ENCODE assay signal across 9 mouse cellular contexts in the genomic region with DNA sequence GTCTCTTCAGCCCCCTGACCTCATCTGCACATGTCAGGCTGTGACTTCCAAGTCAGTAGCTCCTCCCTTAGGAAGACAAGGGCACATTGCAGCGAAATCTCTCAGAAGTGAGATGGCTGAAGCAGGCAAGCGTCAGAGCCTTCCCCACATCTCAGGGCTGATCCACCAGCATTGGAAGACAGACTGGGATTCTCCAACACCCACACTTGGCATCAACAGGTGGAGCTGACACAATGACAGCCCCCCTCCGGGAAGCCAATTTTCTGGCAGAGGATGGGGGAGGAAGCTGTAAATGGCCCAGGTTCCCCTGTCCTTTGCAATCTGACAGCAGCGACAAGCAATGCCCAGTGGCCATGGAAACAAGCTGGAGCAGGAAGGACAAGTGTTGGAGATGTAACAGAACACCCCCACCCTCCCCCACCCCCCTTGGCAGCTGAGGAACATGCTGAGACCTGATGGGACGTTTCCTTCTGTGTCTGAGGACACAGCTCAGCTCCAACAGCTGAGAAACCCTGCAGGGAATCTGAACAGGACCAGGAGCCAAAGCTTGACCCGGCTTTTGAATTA. TPM values are rescaled to one million over a fixed set of nuclear protein-coding genes. Genes with fewer than 3 reads are reported as not detected.
A peak's percentile ranks its signal among the peaks of the same experiment; 100 is the strongest.
DNase-seq lines count a peak whose midpoint lies in the region; ATAC-seq and TF ChIP-seq lines count a peak whose summit lies in the region.
"Had no signal": no experiment of that assay in that cellular context is flagged by ENCODE, and none has a peak within 500 bp of the region (broad histone marks: within the 10 kb centered on the region; RNA-seq: fewer than 3 reads in every experiment).

No protein-coding gene starts in this region.

- no peak for ATAC-seq in forebrain, embryonic 16.5 days
- no peak for ATAC-seq in forebrain, embryonic 14.5 days
- peak; percentile 61 for ATAC-seq in lung, postnatal 0 days
- no peak for ATAC-seq in megakaryocyte-erythroid progenitor cell, adult 5-6 weeks (replicated peaks; ENCODE audit: low FRiP score, low TSS enrichment, poor library complexity, severe bottlenecking)
- no peak for ATAC-seq in heart, embryonic 12.5 days (ENCODE audit: insufficient number of reproducible peaks, low FRiP score)

- no peaks in the 10 kb centered on the region for H3K9me3 ChIP-seq in forebrain, embryonic 16.5 days (ENCODE audit: control insufficient read depth, low read length)
- H3K9me3 ChIP-seq in forebrain, embryonic 14.5 days (replicated peaks; ENCODE audit: control insufficient read depth, low read length): no peaks in the 10 kb centered on the region
- H3K9me3 ChIP-seq in lung, postnatal 0 days (ENCODE audit: low read length): no peaks in the 10 kb centered on the region
- H3K9me3 ChIP-seq in heart, embryonic 12.5 days (replicated peaks): no peaks in the 10 kb centered on the region

- H3K4me1 ChIP-seq in forebrain, embryonic 16.5 days (replicated peaks; ENCODE audit: control insufficient read depth, insufficient read depth, low read length): peaks cover 20% of the 10 kb centered on the region
- H3K4me1 ChIP-seq in forebrain, embryonic 14.5 days (ENCODE audit: control insufficient read depth, insufficient read depth, low read length): peaks cover 2% of the 10 kb centered on the region; the same call in 1 of the 2 replicates
- H3K4me1 ChIP-seq in lung, postnatal 0 days (ENCODE audit: insufficient read depth, low read depth, low read length): no peaks in the 10 kb centered on the region
- H3K4me1 ChIP-seq in heart, embryonic 12.5 days (replicated peaks): peaks cover 8% of the 10 kb centered on the region

- no peak for TF ChIP-seq CTCF in lung, postnatal 0 days (IDR thresholded peaks at IDR 0.05)

- H3K4me2 ChIP-seq in forebrain, embryonic 16.5 days (ENCODE audit: low read length): no peak overlapping the region
- no peak overlapping the region for H3K4me2 ChIP-seq in forebrain, embryonic 14.5 days (ENCODE audit: low read length)
- no peak overlapping the region for H3K4me2 ChIP-seq in lung, postnatal 0 days (replicated peaks; ENCODE audit: low read depth, low read length)
- no peak overlapping the region for H3K4me2 ChIP-seq in heart, embryonic 12.5 days

- TF ChIP-seq EP300 in lung, postnatal 0 days (IDR thresholded peaks at IDR 0.05): no peak

- H3K27me3 ChIP-seq in forebrain, embryonic 16.5 days (replicated peaks; ENCODE audit: control insufficient read depth, insufficient read depth, low read length): no peaks in the 10 kb centered on the region
- no peaks in the 10 kb centered on the region for H3K27me3 ChIP-seq in forebrain, embryonic 14.5 days (replicated peaks; ENCODE audit: control insufficient read depth, insufficient read depth, low read length)
- H3K27me3 ChIP-seq in lung, postnatal 0 days (replicated peaks; ENCODE audit: insufficient read depth, low read length): no peaks in the 10 kb centered on the region
- no peaks in the 10 kb centered on the region for H3K27me3 ChIP-seq in heart, embryonic 12.5 days (replicated peaks)

- WGBS in forebrain, embryonic 16.5 days: 36% methylated on average over 6 of the region's 6 CpGs
- 43% methylated on average over 6 of the region's 6 CpGs for WGBS in forebrain, embryonic 14.5 days
- 20% methylated on average over 6 of the region's 6 CpGs for WGBS in lung, postnatal 0 days
- WGBS in heart, embryonic 12.5 days: 19% methylated on average over 6 of the region's 6 CpGs

- H3K4me3 ChIP-seq in forebrain, embryonic 16.5 days (replicated peaks; ENCODE audit: low read length): no peak overlapping the region
- H3K4me3 ChIP-seq in forebrain, embryonic 14.5 days (ENCODE audit: low read depth, low read length): no peak overlapping the region
- no peak overlapping the region for H3K4me3 ChIP-seq in lung, postnatal 0 days (ENCODE audit: low read depth, low read length)
- H3K4me3 ChIP-seq in heart, embryonic 12.5 days: no peak overlapping the region

- no peak for DNase-seq in forebrain, embryonic 14.5 days (ENCODE audit: low spot score)
- peak; percentile 48 for DNase-seq in lung, postnatal 0 days (ENCODE audit: low spot score)
- no peak for DNase-seq in lung, adult 18-20 months
- peak; percentile 47 to 62 for DNase-seq in layer of hippocampus, adult 18-20 months (ENCODE audit: low spot score in 2 of 2)
- peak; percentile 48 for DNase-seq in right cerebral cortex, postnatal 14 days

- H3K9ac ChIP-seq in forebrain, embryonic 16.5 days (replicated peaks; ENCODE audit: low read depth, low read length): no peak overlapping the region
- no peak overlapping the region for H3K9ac ChIP-seq in forebrain, embryonic 14.5 days (ENCODE audit: low read length)
- H3K9ac ChIP-seq in lung, postnatal 0 days (replicated peaks; ENCODE audit: low read depth): no peak overlapping the region
- H3K9ac ChIP-seq in heart, embryonic 12.5 days: no peak overlapping the region

- H3K36me3 ChIP-seq in forebrain, embryonic 16.5 days (ENCODE audit: control insufficient read depth, insufficient read depth): no peaks in the 10 kb centered on the region
- no peaks in the 10 kb centered on the region for H3K36me3 ChIP-seq in forebrain, embryonic 14.5 days (ENCODE audit: control insufficient read depth, insufficient read depth, low read length)
- H3K36me3 ChIP-seq in lung, postnatal 0 days (ENCODE audit: insufficient read depth, low read length): no peaks in the 10 kb centered on the region
- no peaks in the 10 kb centered on the region for H3K36me3 ChIP-seq in heart, embryonic 12.5 days

- peak overlapping the region; percentile 9; the same call in 1 of the 2 replicates for H3K27ac ChIP-seq in forebrain, embryonic 16.5 days (ENCODE audit: low read length)
- no peak overlapping the region for H3K27ac ChIP-seq in forebrain, embryonic 14.5 days (ENCODE audit: low read depth, low read length)
- no peak overlapping the region for H3K27ac ChIP-seq in lung, postnatal 0 days (ENCODE audit: low read length)
- no peak overlapping the region for H3K27ac ChIP-seq in heart, embryonic 12.5 days (ENCODE audit: poor library complexity, severe bottlenecking)

RNA-seq across cellular contexts. Expression of a gene that starts 41.0 kb away (rescaled TPM):
- polyA plus RNA-seq in forebrain, embryonic 16.5 days (2015; fragmentation: Nextera tagmentation; extraction: Ambion mirVana): not detected in 2 replicates
- polyA plus RNA-seq in forebrain, embryonic 14.5 days (2014; fragmentation: Nextera tagmentation; extraction: Ambion mirVana): 0.18 TPM in 1 of 2 replicates, not detected in the other
- polyA plus RNA-seq in lung, postnatal 0 days (2015; fragmentation: Nextera tagmentation; extraction: Ambion mirVana): not detected in 2 replicates
- 1 to 10 TPM in 1 of 2 experiments, under 1 TPM in 1; 0.86 to 1.0 TPM for total RNA-seq in layer of hippocampus, adult 18-20 months (2021)
- not detected in 2 replicates for total RNA-seq in megakaryocyte-erythroid progenitor cell, adult 5-6 weeks (2014; fragmentation: Nextera tagmentation)
- total RNA-seq in megakaryocyte-erythroid progenitor cell, adult 5-6 weeks (2017): not detected in 2 replicates
- not detected in 2 replicates for polyA plus RNA-seq in heart, embryonic 12.5 days (2016; fragmentation: Nextera tagmentation; extraction: Ambion mirVana)
- total RNA-seq: common myeloid progenitor, adult 5-6 weeks had no signal

RNA-seq across cellular contexts. Expression of a gene that starts 41.6 kb away (rescaled TPM):
- polyA plus RNA-seq in forebrain, embryonic 16.5 days (2015; fragmentation: Nextera tagmentation; extraction: Ambion mirVana): 0.65 and 1.1 TPM in 2 replicates
- 0.38 and 0.46 TPM in 2 replicates for polyA plus RNA-seq in forebrain, embryonic 14.5 days (2014; fragmentation: Nextera tagmentation; extraction: Ambion mirVana)
- polyA plus RNA-seq in lung, postnatal 0 days (2015; fragmentation: Nextera tagmentation; extraction: Ambion mirVana): 0.20 and 0.29 TPM in 2 replicates
- total RNA-seq in layer of hippocampus, adult 18-20 months (2021): 10 to 100 TPM; 16.5 to 20.6 TPM
- not detected in 2 replicates for total RNA-seq in megakaryocyte-erythroid progenitor cell, adult 5-6 weeks (2014; fragmentation: Nextera tagmentation)
- total RNA-seq in megakaryocyte-erythroid progenitor cell, adult 5-6 weeks (2017): not detected in 2 replicates
- 0.15 and 0.21 TPM in 2 replicates for polyA plus RNA-seq in heart, embryonic 12.5 days (2016; fragmentation: Nextera tagmentation; extraction: Ambion mirVana)

Comparison
In these comparisons a context has a peak if more than half of its experiments do, and no peak if none do; other contexts are left out.
1. DNase-seq: peak in lung, postnatal 0 days (single experiment), layer of hippocampus, adult 18-20 months (2 of 2) and right cerebral cortex, postnatal 14 days (single experiment); none in forebrain, embryonic 14.5 days (single experiment) and lung, adult 18-20 months (0 of 2).